Mouse (Mus musculus) right cerebral cortex, postnatal 10 days (tissue): ENCODE results near the gene Slc2a5.

Experiments used
- DNase-seq, 2 experiments: peaks; one replicate each; pipeline ENCODE4 v3.0.0; 2021; ENCODE audit warnings: low spot score in 2 of 2

Slc2a5 gene

GRCm38 (mm10) chr4:150102822-150103221 lies 16.3 kb upstream of the Slc2a5 start:
- no peak for DNase-seq

GRCm38 (mm10) chr4:150105671-150106070 lies 13.4 kb upstream of the Slc2a5 start:
- DNase-seq, result no peak

- no peak for DNase-seq
Observed at GRCm38 (mm10) chr4:150106637-150107036, 12.4 kb upstream of the Slc2a5 start.

- DNase-seq, result peak in 1 of 2 experiments; percentile 40
Observed at GRCm38 (mm10) chr4:150109636-150110035, 9.4 kb upstream of the Slc2a5 start.

GRCm38 (mm10) chr4:150110373-150110772 lies 8.7 kb upstream of the Slc2a5 start:
- DNase-seq, result no peak

- DNase-seq, result peak; percentile 45 to 71
Observed at GRCm38 (mm10) chr4:150112867-150113266, 6.2 kb upstream of the Slc2a5 start.

GRCm38 (mm10) chr4:150114505-150115061 lies 4.5 kb upstream of the Slc2a5 start:
- no peak for DNase-seq

GRCm38 (mm10) chr4:150117311-150117710 lies 1.8 kb upstream of the Slc2a5 start:
- DNase-seq, result peak in 1 of 2 experiments; percentile 52

- no peak for DNase-seq
Observed at GRCm38 (mm10) chr4:150118163-150118562, 920 bp upstream of the Slc2a5 start.

DNA sequence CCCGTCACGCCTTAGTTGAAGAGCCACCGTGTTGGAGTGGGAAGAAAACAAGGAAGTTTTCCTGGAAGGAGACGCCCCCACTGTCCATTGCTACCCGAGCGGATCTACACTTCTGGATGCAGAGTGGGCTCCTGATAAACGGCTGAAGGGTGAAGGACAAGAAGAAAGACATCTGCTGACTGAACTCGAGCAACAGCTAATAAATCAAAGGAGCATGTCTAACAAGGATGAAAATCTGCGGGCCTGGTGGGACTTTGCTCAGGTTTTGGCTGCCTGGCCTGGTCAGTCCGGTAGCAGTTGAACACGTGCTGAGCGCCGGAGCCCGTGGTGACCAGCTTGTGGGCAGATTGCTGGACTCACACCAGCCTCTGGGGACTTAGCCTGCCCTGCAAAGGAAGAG lies 557 bp downstream of the Slc2a5 start:
- DNase-seq, result no peak

DNA sequence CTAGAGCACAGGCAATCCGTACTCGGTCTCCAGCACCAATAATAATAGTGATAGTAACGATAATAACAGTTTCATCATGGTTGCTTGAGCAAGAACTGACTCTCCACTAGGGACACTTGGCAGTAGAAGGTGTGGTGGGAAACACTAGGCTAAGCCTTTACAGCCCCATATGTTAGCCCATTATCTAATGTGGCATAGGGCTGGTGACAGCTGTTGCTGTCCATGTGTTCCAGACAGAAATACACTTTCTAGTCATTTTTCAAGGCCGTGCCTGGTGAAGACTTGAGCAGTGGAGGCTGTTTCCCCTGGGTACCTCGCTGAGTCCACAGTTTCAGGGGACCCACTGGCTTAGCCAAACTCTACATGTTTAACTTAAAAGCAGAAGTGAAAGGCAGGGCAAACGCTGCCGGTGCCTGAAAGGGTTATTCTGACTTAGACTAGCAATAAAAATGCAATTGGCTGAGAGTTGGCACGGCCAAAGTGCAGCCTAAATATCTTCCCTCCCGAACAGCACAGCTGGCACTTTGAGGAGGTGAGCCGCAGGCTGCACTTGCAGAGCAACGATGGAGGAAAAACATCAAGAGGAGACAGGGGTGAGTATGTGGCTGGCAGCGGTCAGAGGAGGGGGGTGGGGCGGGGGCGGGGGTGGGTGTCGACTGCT lies 1.2 kb downstream of the Slc2a5 start:
- no peak for DNase-seq

GRCm38 (mm10) chr4:150121430-150121829 lies 2.3 kb downstream of the Slc2a5 start:
- DNase-seq, result no peak

DNA sequence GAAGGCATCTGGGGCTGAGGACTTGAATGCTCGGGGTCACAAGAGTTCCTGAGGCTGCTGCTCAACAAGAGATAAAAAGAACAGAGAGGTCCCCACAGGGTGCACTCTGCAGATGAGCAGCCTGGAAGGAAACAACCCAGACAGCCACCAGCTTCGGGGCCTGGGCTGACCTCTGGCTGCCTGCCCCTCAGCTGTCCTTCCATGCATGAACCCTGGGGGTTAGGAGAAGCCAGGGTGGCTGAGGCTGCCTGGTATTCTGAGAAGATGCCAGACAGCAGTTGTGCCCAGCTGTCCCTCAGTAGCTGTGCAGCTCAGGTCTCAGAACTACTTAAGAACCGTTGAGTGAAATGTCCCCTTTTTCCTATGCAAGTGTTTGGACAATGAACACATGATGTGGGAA lies 3.4 kb downstream of the Slc2a5 start:
- DNase-seq, result no peak

DNA sequence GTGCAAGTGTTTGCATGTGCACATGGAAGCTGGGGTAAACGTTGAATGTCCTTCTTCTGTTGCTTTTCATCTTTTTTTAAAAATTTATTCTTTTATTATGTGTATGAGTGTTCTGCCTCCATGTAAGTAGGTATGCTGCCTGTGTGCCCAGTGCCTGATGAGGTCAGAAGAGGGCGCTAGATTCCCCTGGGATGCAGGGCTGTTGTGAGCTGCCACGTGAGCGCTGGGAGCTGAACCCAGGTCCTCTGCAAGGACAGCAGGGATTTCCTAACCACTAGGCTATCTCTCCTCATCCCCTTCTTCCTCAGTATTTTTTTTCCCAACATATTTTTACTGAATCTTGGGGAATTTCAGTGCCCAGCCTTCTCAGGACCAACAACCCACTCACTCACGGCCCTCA lies 7.3 kb downstream of the Slc2a5 start:
- no peak for DNase-seq

GRCm38 (mm10) chr4:150127894-150128293 lies 8.8 kb downstream of the Slc2a5 start:
- DNase-seq, result no peak

GRCm38 (mm10) chr4:150128571-150128970 lies 9.5 kb downstream of the Slc2a5 start:
- DNase-seq, result no peak

GRCm38 (mm10) chr4:150130661-150131060 lies 11.6 kb downstream of the Slc2a5 start:
- DNase-seq, result no peak

GRCm38 (mm10) chr4:150132692-150133271 lies 13.7 kb downstream of the Slc2a5 start:
- no peak for DNase-seq

DNA sequence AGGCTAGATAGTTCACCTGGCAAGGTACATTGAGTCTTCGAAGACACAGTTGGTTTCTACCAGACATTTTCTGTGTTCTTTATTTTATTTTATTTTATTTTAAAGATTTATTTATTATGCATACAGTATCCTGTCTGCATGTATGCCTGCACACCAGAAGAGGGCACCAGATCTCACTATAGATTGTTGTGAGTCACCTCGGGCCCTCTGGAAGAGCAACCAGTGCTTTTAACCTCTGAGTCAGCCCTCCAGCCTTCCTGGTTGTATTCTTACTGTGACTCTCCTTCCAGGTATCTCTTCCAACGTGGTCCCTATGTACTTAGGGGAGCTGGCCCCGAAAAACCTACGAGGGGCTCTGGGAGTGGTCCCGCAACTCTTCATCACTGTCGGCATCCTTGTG lies 16.2 kb downstream of the Slc2a5 start:
- DNase-seq, result no peak

- peak; percentile 57 to 79 for DNase-seq
Observed at GRCm38 (mm10) chr4:150136693-150137092, 17.6 kb downstream of the Slc2a5 start.

DNA sequence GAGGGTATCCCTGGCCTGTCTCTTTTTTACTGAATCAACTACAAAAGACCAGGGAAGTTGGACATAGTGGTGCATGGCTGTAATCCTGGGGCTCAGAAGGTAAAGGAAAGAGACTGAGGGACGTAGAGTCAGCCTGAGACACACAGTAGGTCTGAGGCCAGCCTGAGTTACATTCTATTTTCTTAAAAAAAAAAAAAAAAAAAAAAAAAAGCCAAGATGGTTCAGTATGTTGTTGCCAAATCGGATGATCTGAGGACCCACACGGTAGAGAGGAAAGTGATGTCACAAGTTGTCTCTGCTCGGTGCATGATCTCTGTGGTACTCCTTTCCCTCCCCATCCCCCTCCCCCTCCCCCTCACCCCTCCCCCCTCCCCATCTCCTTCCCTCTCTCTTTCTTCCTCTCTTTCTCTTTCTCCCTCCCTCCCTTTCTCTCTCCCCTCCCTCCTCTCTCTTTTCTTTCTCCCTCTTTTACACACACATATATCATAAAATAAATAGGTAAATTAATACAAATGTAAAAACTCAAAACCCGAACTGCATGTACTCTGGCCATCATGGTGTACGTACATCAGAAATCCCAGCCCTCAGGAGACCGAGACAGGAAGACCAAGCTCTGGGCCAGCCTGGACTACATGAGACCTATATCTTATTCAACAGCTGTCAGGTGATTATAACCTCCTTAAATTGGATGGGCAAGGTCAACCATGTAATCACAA lies 18.4 kb downstream of the Slc2a5 start:
- DNase-seq, result no peak

DNA sequence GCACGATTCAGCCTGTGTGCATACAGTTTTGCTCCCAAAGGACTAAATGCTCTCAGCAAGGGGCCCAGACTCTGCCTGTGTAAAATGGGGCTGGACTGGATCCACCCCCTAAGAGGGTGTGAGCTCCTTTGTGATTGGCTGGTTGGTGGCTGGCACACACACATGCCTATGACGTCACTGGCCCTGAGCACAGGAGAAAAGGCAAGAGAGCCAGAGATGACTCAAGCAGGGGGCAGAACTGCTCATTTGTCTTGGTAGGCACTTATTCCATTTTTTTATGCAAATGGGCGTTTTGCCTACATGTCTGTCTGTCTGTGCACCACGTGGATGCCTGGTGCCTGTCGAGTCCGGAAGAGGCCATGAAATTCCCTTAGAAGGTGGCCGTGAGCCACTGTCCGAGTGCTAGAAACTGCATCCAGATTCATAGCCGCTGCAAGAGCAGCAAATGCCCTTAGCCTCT lies 19.0 kb downstream of the Slc2a5 start:
- DNase-seq, result peak; percentile 78

- no peak for DNase-seq
Observed at GRCm38 (mm10) chr4:150139090-150139489, 20.0 kb downstream of the Slc2a5 start.
